Mouse (Mus musculus): Measurements from ENCODE around the gene 9530068E07Rik.

The 9530068E07Rik gene

DNA sequence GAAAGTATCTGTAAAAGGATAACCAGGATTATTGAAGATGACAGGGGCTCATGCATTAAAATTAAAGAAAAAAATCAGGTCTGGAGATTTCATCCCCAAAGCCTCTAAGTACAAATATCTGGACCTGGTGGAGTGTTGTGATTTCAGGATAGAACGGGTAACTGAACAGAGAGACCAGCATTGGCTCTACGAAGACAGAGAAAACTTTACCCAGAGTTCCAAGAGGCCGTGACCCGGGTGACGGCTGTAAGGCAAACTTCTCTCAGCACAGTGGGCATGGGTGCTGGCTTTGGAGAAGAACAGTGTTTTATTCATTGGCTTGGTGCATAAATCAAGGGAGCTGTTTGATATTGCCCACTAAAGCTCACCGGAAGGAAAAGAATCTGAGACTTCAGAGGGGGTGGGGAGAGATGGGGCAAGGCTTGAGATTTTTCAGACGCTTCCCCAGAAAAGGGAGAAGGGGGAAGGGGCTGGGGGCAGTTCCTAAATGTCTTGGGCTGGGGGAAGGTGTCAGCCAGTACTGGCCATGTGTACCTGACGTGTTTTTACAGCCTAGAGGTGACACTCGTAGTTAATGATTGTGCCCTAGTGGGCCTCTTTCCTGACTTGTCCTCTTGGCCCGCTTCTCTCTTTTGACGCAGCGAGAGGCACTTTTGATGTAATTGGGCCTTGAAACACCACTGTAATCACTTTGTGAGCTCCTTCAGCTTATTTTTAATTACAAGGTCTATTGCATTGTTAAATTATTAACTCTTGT lies 24.2 kb downstream of the 9530068E07Rik start:
- no peak for DNase-seq (ENCODE audit: low read depth, low spot score)

DNA sequence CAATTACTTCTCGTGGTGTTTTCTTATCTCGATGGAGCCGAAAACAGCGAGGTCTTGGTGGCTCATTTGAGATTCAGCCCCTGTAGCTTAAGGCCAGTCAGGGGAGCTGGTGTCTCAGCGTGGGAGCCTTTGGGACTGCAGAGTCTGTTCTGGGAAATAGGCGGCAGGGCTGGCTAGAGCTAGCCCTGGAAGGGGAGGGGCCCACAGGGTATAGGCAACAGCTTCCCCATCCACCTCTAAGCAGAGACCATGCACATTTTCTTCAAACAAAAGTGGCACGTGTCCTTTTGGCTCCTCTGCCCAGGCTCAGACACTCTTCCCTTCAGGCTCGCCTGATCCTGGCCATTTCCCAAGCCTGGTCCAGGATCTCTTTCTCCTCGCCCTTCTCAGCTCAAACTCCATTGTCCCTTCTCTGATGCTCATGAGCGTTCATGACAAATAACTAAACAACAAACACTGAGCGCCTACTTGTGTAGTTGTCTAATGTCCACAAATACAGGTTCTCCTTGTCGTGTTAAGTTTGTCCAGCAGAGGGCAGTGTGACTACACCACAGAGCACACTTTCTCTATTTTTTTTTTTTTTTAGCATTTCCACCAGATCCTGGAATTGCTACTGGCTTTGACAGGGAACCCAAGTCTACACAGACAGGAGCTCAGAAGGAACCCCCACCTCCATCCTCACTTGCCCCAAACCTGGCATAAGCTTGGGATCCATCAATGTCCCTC lies 25.0 kb downstream of the 9530068E07Rik start:
- DNase-seq (ENCODE audit: low read depth, low spot score), result peak; percentile 58

DNA sequence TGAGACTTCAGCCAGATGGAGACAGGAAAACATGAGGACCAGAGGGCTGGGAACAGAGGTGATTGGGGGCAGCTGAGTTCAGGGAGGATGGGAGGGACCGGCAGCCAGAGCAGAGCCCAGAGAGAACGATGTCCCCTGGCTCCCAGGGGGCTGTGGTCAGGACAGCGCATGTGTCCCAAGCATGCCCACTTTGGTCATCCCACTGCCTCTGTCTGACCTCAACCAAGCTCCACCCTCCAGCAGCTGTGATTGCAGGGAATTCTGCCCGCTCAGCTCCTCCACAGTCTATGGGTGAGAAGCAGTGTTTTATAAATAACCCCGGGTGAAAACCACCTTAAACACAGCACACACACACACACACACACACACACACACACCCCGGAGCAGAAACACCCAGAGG lies 33.2 kb downstream of the 9530068E07Rik start:
- no peak for DNase-seq (ENCODE audit: low read depth, low spot score)

DNA sequence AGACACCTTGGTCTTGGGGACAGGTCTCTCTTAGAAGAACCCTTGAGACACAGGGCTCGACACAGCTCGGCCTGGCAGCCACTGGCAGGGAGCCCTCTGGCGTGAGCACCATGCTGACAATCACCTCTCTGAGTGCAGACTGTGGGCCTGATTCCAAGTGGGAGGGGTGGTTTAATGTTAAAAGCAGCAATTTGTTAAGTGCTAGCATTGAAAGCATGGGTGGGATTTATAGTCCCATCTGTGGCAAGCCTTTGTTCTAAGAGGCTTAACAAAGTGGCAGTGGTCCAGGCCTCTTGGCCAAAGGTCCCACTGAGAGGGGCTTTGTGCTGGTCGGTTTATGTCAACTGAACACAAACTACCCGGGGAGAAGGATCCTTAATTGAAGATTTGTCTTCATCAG lies 35.4 kb downstream of the 9530068E07Rik start:
- DNase-seq (ENCODE audit: low read depth, low spot score), result no peak

DNA sequence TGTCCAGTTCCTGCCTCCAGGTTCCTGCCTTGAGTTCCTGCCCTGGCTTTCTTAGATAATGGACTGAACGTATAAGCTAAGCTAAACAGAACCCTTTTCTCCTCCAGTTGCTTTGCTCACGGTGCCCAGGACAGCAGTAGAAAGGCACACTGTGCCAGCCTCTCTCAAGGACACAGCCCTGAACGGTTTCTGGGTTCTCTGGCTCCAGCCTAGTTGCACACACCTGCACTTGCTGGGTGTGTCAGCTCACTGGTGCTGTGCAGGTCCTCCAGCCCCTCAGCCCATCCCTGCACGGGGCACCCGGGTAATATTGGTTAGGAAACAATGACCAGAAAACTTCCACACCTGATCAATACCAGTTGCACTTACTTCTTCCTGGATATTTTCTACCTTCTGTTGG lies 35.9 kb downstream of the 9530068E07Rik start:
- DNase-seq (ENCODE audit: low read depth, low spot score), result no peak

DNA sequence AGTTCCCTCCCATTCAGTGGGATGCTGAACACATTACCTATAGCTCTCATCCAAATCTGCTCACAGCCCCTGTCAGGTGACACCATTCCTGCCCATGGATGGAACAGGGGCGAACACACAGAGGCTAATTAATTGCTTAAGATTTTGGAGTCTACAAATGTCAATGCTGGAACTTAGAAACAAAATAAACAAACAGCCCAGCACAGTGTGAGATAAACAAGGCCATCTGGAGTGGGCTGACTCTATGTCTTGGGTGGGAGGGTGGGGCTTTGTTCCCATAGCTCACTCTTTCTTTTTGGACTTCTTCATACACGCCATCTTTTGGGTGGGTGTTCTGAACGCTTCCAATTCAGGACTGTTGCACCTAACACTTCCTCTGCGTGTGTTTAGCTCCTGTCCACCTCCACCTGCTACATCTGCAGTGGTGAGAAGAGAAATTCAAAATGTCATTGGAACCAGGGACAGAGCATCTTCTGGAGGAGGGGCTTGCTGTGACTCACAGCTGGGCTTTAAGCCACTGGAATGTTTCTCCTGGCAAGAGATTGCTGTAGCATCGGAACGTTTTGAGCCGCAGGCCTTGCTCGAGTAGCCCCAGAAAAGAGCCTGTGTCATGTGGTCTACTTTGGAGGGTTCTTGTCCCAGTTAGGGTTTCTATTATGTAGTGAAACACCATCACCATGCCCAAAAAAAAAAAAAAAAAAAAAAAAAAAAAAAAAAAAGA lies 37.0 kb downstream of the 9530068E07Rik start:
- DNase-seq (ENCODE audit: low read depth, low spot score), result no peak

DNA sequence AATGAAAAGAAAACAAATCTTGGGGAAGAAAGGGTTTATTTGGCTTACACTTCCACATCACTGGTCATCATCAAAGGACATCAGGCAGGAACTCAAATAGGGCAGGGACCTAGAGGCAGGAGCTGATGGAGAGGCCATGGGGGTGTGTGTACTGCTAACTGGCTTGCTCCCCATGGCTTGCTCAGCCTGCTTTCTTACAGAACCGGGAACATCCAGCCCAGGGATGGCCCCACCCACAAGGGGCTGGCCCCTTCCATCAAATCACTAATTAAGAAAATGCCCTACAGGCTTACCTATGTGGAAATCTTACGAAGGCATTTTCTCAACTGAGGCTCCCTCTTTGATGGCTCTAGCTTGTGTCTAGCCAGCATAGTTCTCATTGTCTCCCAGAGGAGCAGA lies 37.6 kb downstream of the 9530068E07Rik start:
- DNase-seq (ENCODE audit: low read depth, low spot score), result no peak

DNA sequence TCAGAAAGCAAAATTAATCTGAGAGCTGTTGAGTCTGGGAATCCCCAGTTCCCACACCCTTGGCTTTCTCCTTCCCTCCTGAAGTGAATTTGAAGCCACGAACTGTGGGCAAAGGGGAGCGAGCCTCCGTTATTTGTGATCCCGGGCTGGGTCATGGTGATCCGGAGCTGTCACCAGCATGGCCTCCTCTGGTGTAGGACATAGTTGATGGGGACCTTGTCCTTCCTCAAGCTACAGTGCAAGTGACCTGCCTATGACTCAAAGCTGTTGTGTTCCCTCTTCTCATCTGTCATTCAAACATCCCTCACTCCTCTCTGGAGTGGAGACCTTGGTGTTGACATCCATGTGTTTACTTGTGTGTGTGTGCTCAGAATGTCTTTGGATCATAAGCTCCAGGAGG lies 39.2 kb downstream of the 9530068E07Rik start:
- no peak for DNase-seq (ENCODE audit: low read depth, low spot score)

DNA sequence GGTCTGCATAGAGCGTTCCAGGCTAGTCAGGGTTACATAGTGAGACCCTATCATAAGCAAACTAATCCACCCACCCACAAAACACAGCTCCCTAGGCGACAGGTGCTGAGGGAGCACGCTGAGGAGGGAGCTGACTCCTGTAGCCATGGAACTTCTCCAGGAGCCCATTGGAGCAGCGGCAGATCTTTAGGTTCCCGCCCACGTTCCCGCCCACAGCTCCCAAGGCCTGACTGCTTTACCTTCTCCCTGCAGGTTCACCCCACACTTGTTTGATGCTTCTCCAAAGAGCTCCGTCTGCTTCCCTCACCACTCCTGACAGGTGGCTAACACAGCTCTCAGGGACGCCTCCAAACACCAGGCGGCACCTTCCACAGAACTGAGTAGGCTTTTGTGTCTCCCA lies 40.9 kb downstream of the 9530068E07Rik start:
- DNase-seq (ENCODE audit: low read depth, low spot score), result no peak

DNA sequence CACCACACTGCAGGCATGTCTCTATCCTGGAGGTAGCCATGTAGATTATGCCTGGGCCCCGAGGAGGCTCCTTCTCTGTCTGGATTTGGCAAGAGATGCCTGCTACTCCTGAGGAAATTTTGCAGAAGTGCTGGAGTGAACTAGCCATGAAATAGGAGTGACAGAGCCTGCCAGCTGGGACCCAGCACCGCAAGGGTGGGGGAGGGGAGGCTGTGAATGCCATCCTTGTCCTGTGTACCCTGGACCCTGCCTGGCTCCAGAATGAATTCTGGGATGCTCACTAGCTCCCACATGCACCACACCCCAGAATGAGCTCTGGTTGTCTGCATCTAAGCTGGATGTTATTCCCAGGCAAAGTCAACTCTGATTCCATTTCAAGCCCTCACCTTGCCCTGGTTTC lies 44.9 kb downstream of the 9530068E07Rik start:
- DNase-seq (ENCODE audit: low read depth, low spot score), result no peak

DNA sequence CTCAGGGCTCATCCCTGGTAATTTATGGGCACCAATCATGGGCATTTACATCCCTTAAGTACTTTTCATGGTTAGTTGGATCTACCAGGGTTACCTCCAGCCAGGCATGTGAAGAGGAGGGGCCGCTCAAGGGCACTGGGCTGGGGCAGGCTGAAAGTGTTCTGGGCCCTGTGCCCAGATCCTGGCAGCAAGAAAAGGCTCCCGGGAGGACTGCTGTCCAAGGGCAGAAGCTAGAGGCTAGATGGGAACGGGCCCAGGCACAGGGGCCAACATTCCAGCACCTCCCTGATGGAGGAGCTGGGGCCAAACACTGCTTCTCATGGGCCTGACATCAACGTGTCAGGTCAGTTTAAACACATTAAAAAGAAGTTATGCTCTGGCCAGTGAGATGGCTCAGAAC lies 51.0 kb downstream of the 9530068E07Rik start:
- no peak for DNase-seq (ENCODE audit: low read depth, low spot score)

DNA sequence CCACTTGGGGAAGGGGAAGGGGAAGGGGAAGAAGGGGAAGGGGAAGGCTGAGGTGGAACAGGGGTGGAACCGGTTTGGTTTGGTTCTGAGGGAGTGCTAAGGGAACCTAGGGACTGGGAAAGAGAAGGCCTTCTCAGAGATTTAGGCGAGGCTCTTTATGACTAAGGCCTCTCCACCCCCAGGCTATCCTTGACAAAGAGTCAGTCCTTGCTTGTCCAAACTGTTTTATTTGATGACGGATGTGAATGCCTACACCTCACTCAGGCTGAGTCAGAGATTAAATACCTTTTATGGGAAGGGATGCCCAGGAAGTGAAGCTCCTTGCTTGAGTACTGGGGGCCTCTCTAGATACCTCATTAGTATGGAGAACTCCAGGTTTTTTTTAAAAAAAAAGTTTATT lies 52.8 kb downstream of the 9530068E07Rik start:
- no peak for DNase-seq (ENCODE audit: low read depth, low spot score)

DNA sequence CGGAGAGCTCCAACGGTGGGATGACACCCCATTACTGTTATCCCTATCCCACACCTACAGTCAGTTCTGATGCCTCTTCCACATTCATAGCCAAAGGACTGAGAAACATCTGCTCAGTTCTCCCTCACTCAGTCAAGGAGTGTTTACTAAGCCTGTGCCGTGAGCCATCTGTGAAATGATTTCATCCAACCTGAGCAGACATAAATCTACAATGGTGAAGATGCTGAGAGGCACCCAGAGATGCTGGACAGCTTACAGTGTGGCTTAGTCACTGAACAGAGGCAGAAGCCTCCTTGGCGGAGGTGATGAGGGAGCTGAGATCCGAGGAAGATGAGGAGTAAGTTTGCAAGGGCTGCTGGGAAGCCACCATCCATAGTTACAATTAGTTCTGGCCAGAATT lies 62.1 kb downstream of the 9530068E07Rik start:
- DNase-seq (ENCODE audit: low read depth, low spot score), result no peak
